Mouse (Mus musculus) liver, embryonic 13.5 days (tissue): ENCODE results near the gene Zmynd12. TPM values are rescaled to one million over a fixed set of nuclear protein-coding genes. Genes with fewer than 3 reads are reported as not detected.

Source experiments
- ATAC-seq: fragments of 200-750 bp; cut with Nextera tagmentation; 2 replicates; pipeline ENCODE4 v1.8.0; 2017; ENCODE audit warnings: low read depth, mild to moderate bottlenecking, moderate number of reproducible peaks, moderate library complexity
- DNase-seq: peaks from one replicate; pipeline ENCODE4 v3.0.0; 2022
- H3K27ac ChIP-seq: fragments of 300-500 bp; sonication (generic); 2 replicates; pipeline ENCODE4 v1.5.1; 2015; ENCODE audit warnings: moderate library complexity, mild to moderate bottlenecking, inconsistent platforms
- H3K27me3 ChIP-seq: fragments of 300-500 bp; sonication (generic); 2 replicates; pipeline ENCODE4 v1.6.1; 2015; ENCODE audit warnings: mild to moderate bottlenecking, inconsistent platforms
- H3K36me3 ChIP-seq: fragments of 300-500 bp; sonication (generic); 2 replicates; pipeline ENCODE4 v1.6.1; 2015; ENCODE audit warnings: mild to moderate bottlenecking, inconsistent platforms
- H3K4me1 ChIP-seq: fragments of 300-500 bp; sonication (generic); replicated peaks from 2 replicates; pipeline ENCODE4 v1.6.1; 2015; ENCODE audit warnings: inconsistent platforms
- H3K4me2 ChIP-seq: fragments of 300-500 bp; sonication (generic); 2 replicates; pipeline ENCODE4 v1.6.1; 2015; ENCODE audit warnings: inconsistent platforms, mild to moderate bottlenecking, moderate library complexity
- H3K4me3 ChIP-seq: fragments of 300-500 bp; sonication (generic); replicated peaks from 2 replicates; pipeline ENCODE4 v1.5.1; 2015; ENCODE audit warnings: mild to moderate bottlenecking, inconsistent platforms
- H3K9ac ChIP-seq: fragments of 300-500 bp; sonication (generic); 2 replicates; pipeline ENCODE4 v1.6.1; 2015; ENCODE audit warnings: mild to moderate bottlenecking, inconsistent platforms
- H3K9me3 ChIP-seq: fragments of 300-500 bp; sonication (generic); replicated peaks from 2 replicates; pipeline ENCODE4 v1.6.1; 2016; ENCODE audit warnings: inconsistent platforms
- WGBS: fragments of 180-500 bp; shearing (Covaris S2); methylation state at CpG from one replicate; pipeline ENCODE4 v1.1.7; 2015; ENCODE audit not compliant: insufficient replicate concordance; 5-methylcytosine and 5-hydroxymethylcytosine counted together
- polyA plus RNA-seq: library from polyadenylated mRNA; unstranded; fragments of >200 nt; fragmentation: Nextera tagmentation; extraction: Ambion mirVana; gene quantifications from 2 replicates; pipeline ENCODE4 v1.2.1, GENCODE M21; 2015

Gene Zmynd12
- polyA plus RNA-seq, 1 experiment from 2014 or later, result 0.17 TPM

DNA sequence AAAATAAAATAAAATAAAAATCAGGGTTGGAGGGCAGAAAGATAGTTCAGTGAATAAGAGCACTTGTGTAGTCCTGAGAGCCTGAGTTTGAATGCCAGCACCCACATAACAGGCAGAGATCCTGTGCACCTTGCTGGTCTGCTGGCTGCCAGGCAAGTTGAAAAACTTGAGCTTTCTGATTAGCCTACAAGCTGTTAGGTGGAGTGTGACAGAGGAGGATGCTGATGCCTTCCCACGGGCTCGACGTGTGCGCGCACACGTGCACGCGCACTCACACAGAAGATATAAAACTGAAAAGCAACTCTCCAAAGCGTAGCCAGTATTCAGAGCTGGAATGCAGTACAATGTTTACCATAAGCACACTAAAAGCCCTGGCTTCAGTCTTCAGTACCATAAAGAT, 49.9 kb downstream of the Zmynd12 start:
- Histone ChIP-seq H3K4me1 (no peaks in the 10 kb centered on the region), H3K4me2 (no peak overlapping the region), H3K27me3 (no peaks in the 10 kb centered on the region), H3K9me3 (no peaks in the 10 kb centered on the region), H3K4me3 (no peak overlapping the region), H3K27ac (no peak overlapping the region), H3K9ac (no peak overlapping the region), H3K36me3 (no peaks in the 10 kb centered on the region)
- no peak for ATAC-seq
- WGBS, result 87% methylated on average over 9 of the region's 9 CpGs
- no peak for DNase-seq

DNA sequence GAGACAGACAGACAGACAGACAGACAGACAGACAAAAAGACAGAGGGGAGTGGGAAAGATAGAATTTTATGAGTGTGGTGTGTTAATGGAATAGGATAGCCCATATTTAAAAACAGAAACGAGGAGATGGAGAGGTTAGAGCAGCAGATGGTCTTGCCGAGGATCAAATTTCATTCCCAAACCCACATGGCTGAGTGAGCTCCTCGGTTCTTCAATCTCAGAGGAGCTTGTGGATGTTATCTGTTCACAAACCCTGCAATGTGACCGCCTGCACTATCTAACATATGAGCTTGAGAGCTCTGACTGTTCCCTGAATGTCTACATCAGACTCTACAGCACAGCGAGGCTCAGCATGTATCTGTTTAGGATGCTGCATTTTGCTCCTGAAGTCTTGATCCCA, 50.5 kb downstream of the Zmynd12 start:
- no peaks in the 10 kb centered on the region for H3K36me3 ChIP-seq
- no peaks in the 10 kb centered on the region for H3K9me3 ChIP-seq
- no peak overlapping the region for H3K4me2 ChIP-seq
- DNase-seq, result no peak
- WGBS, result 41% methylated on average over 5 of the region's 5 CpGs
- H3K9ac ChIP-seq, result no peak overlapping the region
- ATAC-seq, result no peak
- H3K27me3 ChIP-seq, result no peaks in the 10 kb centered on the region
- H3K4me3 ChIP-seq, result no peak overlapping the region
- H3K27ac ChIP-seq, result no peak overlapping the region
- H3K4me1 ChIP-seq, result no peaks in the 10 kb centered on the region

- no peak for DNase-seq
- no peak overlapping the region for H3K4me2 ChIP-seq
- 43% methylated on average over 9 of the region's 9 CpGs for WGBS
- H3K27me3 ChIP-seq, result no peaks in the 10 kb centered on the region
- no peaks in the 10 kb centered on the region for H3K4me1 ChIP-seq
- no peak overlapping the region for H3K9ac ChIP-seq
- no peaks in the 10 kb centered on the region for H3K9me3 ChIP-seq
- no peak overlapping the region for H3K27ac ChIP-seq
- ATAC-seq, result no peak
- H3K4me3 ChIP-seq, result no peak overlapping the region
- H3K36me3 ChIP-seq, result no peaks in the 10 kb centered on the region
Measured at GRCm38 (mm10) chr4:119483051-119483450, 60.4 kb downstream of the Zmynd12 start.

DNA sequence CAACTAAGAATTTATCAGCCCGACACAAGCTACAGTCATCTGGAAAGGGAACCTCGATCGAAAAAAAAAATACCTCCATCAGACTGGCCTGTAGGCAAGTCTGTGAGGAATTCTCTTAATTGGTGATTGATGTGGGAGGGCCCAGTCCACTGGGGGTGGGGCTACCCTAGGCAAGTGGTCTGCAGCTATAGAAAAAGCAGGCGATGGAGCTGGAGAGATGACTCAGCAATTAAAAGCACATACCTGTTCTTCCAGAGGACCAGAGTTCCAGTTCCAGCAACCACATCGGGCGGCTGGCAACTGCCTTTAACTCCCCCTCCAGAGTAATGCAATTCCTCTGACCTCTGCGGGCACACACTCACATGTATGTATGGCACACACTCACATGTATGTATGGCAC, 62.3 kb downstream of the Zmynd12 start:
- WGBS, result 64% methylated on average over 7 of the region's 7 CpGs

DNA sequence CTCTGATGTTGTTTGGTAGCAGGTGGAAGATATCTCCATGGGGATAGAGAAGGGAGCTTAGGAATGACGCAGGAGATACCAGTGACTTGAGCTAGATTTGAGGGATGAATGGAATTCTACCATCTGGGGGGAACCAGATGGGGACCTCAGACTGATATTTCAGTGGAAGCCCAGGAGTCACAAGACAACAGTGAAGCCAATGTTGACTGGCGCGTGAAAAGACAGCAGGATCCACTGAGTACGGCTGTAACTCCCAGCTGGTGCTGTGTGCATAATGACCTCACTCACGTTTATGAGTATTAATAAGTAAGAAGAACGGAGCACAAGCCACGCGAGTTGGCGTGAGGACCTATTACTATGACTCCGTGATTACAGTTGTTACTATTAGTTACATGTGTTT, 67.1 kb downstream of the Zmynd12 start:
- Histone ChIP-seq H3K9ac (no peak overlapping the region), H3K9me3 (no peaks in the 10 kb centered on the region), H3K4me1 (peaks cover 11% of the 10 kb centered on the region), H3K4me3 (no peak overlapping the region), H3K27me3 (peaks cover 45% of the 10 kb centered on the region), H3K4me2 (no peak overlapping the region), H3K27ac (no peak overlapping the region), H3K36me3 (no peaks in the 10 kb centered on the region)
- ATAC-seq (no peak), DNase-seq (no peak)
- 78% methylated on average over 10 of the region's 10 CpGs for WGBS

More for the DNA sequence above, 62.3 kb downstream of the Zmynd12 start:
- peaks cover 5% of the 10 kb centered on the region; the same call in 1 of the 2 replicates for H3K27me3 ChIP-seq
- H3K27ac ChIP-seq, result no peak overlapping the region
- H3K36me3 ChIP-seq, result no peaks in the 10 kb centered on the region
- H3K4me2 ChIP-seq, result no peak overlapping the region
- H3K9me3 ChIP-seq, result no peaks in the 10 kb centered on the region
- H3K4me1 ChIP-seq, result no peaks in the 10 kb centered on the region
- no peak for DNase-seq
- ATAC-seq, result no peak
- no peak overlapping the region for H3K4me3 ChIP-seq
- H3K9ac ChIP-seq, result no peak overlapping the region

- no peak overlapping the region for H3K9ac ChIP-seq
- DNase-seq, result peak; percentile 10
- no peaks in the 10 kb centered on the region for H3K36me3 ChIP-seq
- ATAC-seq, result no peak
- H3K9me3 ChIP-seq, result no peaks in the 10 kb centered on the region
- WGBS, result 60% methylated on average over 3 of the region's 3 CpGs
- H3K27ac ChIP-seq, result no peak overlapping the region
- no peak overlapping the region for H3K4me2 ChIP-seq
- H3K4me3 ChIP-seq, result no peak overlapping the region
- H3K4me1 ChIP-seq, result peaks cover 11% of the 10 kb centered on the region
- peaks cover 51% of the 10 kb centered on the region for H3K27me3 ChIP-seq
Measured at GRCm38 (mm10) chr4:119490806-119491205, 68.2 kb downstream of the Zmynd12 start.

- H3K4me2 ChIP-seq, result peak within 1 kb of the TSS; percentile 67
- peaks cover 11% of the 10 kb centered on the region for H3K4me1 ChIP-seq
- peaks cover 55% of the 10 kb centered on the region for H3K27me3 ChIP-seq
- H3K9ac ChIP-seq, result no peak within 1 kb of the TSS
- peak; percentile 6 for DNase-seq
- under 1% methylated on average over 77 of the region's 77 CpGs for WGBS
- H3K4me3 ChIP-seq, result peak within 1 kb of the TSS; percentile 52
- peak; percentile 50; the same call in 1 of the 2 replicates for ATAC-seq
- H3K27ac ChIP-seq, result no peak within 1 kb of the TSS
- no peaks in the 10 kb centered on the region for H3K9me3 ChIP-seq
- no peaks in the 10 kb centered on the region for H3K36me3 ChIP-seq
Measured at GRCm38 (mm10) chr4:119492291-119492932, 69.8 kb downstream of the Zmynd12 start, which contains the start of gene Rimkla. Gene Rimkla, minus strand, starts transcription at chr4:119492628.

DNA sequence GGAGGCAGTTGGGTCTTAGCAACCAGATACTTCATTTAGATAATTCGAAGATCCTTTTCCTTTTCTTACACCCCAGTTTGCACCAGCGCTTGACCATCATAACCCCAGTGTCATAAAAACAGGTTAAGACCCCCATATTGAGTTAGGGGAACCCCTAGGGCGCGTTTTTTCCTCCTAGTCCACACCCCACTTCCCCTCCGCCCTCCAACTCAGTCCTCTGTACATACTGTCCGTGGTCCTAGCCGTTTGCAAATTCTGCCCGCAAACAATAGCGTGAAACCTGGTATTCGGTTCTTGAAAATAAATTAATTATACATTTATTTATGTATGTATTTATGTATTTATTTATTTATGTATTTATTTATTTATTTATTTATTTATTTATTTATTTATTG, 70.3 kb downstream of the Zmynd12 start:
- no peaks in the 10 kb centered on the region for H3K9me3 ChIP-seq
- no peak for DNase-seq
- no peaks in the 10 kb centered on the region for H3K36me3 ChIP-seq
- WGBS, result 30% methylated on average over 10 of the region's 10 CpGs
- H3K4me2 ChIP-seq, result peak overlapping the region; percentile 67
- H3K4me3 ChIP-seq, result peak overlapping the region; percentile 52
- no peak overlapping the region for H3K27ac ChIP-seq
- ATAC-seq, result no peak
- peaks cover 11% of the 10 kb centered on the region for H3K4me1 ChIP-seq
- H3K27me3 ChIP-seq, result peaks cover 55% of the 10 kb centered on the region
- H3K9ac ChIP-seq, result no peak overlapping the region

DNA sequence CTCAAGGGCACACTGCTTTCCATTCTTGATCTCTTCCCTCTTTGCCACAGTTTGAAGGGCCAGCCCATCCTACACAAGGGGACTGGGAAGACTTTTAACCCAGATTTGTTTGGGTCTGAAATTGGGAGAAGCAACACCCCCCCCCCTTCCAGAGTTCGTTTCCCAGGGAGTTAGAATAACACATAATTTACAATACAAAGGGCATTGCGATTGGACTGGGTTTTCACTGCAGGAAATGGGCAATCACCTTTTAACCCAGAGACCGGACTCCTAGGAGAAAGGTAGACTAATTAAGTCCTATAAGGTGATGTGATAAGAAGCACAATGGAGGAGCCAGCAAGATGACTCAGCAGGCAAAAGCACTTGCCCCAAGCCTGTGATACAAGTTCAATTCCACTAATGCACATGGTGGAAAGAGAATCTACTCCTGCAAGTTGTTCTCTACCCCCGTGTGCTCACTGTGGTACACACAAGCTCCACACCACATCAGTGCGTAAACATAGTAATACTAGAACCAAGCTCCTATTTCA, 75.8 kb downstream of the Zmynd12 start:
- 53% methylated on average over 5 of the region's 5 CpGs for WGBS
- DNase-seq (no peak), ATAC-seq (no peak)
- Histone ChIP-seq H3K27ac (no peak overlapping the region), H3K36me3 (no peaks in the 10 kb centered on the region), H3K4me3 (no peak overlapping the region), H3K9me3 (no peaks in the 10 kb centered on the region), H3K9ac (no peak overlapping the region), H3K4me2 (no peak overlapping the region), H3K4me1 (no peaks in the 10 kb centered on the region), H3K27me3 (peaks cover 28% of the 10 kb centered on the region)

DNA sequence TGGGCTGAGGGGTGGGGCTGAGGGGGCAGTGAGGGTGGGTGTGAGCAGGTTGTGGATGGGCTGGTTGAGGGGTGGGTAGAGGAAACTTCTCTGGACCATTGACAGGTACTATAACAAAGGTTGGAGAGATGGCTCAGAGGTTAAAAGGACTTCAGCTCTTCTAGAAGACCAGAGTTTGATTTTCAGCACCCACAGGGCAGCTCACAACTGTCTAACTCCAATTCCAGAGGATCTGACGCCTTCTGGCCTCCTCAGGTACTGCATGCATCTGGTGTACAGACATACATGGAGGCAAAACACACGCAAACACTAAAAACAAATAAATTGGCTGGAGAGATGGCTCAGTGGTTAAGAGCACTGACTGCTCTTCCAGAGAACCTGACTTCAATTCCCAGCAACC, 89.0 kb downstream of the Zmynd12 start:
- Histone ChIP-seq H3K4me1 (no peaks in the 10 kb centered on the region), H3K9ac (no peak overlapping the region), H3K9me3 (no peaks in the 10 kb centered on the region), H3K4me2 (no peak overlapping the region), H3K36me3 (no peaks in the 10 kb centered on the region), H3K4me3 (no peak overlapping the region), H3K27ac (no peak overlapping the region), H3K27me3 (no peaks in the 10 kb centered on the region)
- DNase-seq (no peak), ATAC-seq (no peak)
- WGBS, result 54% methylated on average over 2 of the region's 2 CpGs

GRCm38 (mm10) chr4:119512731-119513141, 90.1 kb downstream of the Zmynd12 start:
- no peak overlapping the region for H3K4me3 ChIP-seq
- no peak overlapping the region for H3K9ac ChIP-seq
- H3K4me1 ChIP-seq, result no peaks in the 10 kb centered on the region
- H3K9me3 ChIP-seq, result no peaks in the 10 kb centered on the region
- H3K36me3 ChIP-seq, result no peaks in the 10 kb centered on the region
- H3K27me3 ChIP-seq, result no peaks in the 10 kb centered on the region
- ATAC-seq (no peak), DNase-seq (no peak)
- no peak overlapping the region for H3K27ac ChIP-seq
- WGBS, result 38% methylated on average over 3 of the region's 3 CpGs
- no peak overlapping the region for H3K4me2 ChIP-seq
